Mouse (Mus musculus) lung, embryonic 14.5 days (tissue): Measurements from ENCODE around the gene Scube1. TPM values are rescaled to one million over a fixed set of nuclear protein-coding genes. Genes with fewer than 3 reads are reported as not detected.
A peak's percentile ranks its signal among the peaks of the same experiment; 100 is the strongest.

Experiments
- ATAC-seq: fragments of 200-750 bp; cut with Nextera tagmentation; 2 replicates; pipeline ENCODE4 v1.8.0; 2017; ENCODE audit warnings: mild to moderate bottlenecking, moderate TSS enrichment, moderate library complexity; ENCODE audit not compliant: insufficient read depth
- DNase-seq: peaks from one replicate; pipeline ENCODE4 v3.0.0-alpha.2; 2015
- H3K27ac ChIP-seq: fragments of 300-500 bp; sonication (generic); 2 replicates; pipeline ENCODE4 v1.5.1; 2014; ENCODE audit warnings: low read depth, mild to moderate bottlenecking, moderate library complexity
- H3K27me3 ChIP-seq: fragments of 300-500 bp; sonication (generic); 2 replicates; pipeline ENCODE4 v1.6.1; 2014; ENCODE audit warnings: low read length, control low read depth; ENCODE audit not compliant: insufficient read depth
- H3K36me3 ChIP-seq: fragments of 300-500 bp; sonication (generic); 2 replicates; pipeline ENCODE4 v1.6.1; 2014; ENCODE audit warnings: control low read depth; ENCODE audit not compliant: insufficient read depth
- H3K4me1 ChIP-seq: fragments of 300-500 bp; sonication (generic); 2 replicates; pipeline ENCODE4 v1.6.1; 2014; ENCODE audit warnings: antibody characterized with exemption, control low read depth; ENCODE audit not compliant: insufficient read depth
- H3K4me2 ChIP-seq: fragments of 300-500 bp; sonication (generic); 2 replicates; pipeline ENCODE4 v1.6.1; 2014; ENCODE audit warnings: mild to moderate bottlenecking
- H3K4me3 ChIP-seq: fragments of 300-500 bp; sonication (generic); 2 replicates; pipeline ENCODE4 v1.5.1; 2014; ENCODE audit warnings: low read depth, low read length
- H3K9ac ChIP-seq: fragments of 300-500 bp; sonication (generic); 2 replicates; pipeline ENCODE4 v1.6.1; 2014
- H3K9me3 ChIP-seq: fragments of 300-500 bp; sonication (generic); 2 replicates; pipeline ENCODE4 v1.6.1; 2016; ENCODE audit warnings: low read depth, low read length, control low read depth
- CTCF ChIP-seq: IDR thresholded peaks from 2 replicates; pipeline ENCODE4 v1.5.1; 2016; ENCODE audit warnings: antibody characterized with exemption, low read depth
- WGBS: fragments of 180-500 bp; shearing (Covaris S2); extraction: QIAGEN DNeasy Blood & Tissue Kit; methylation state at CpG from one replicate; pipeline ENCODE4 v1.1.7; 2014; 5-methylcytosine and 5-hydroxymethylcytosine counted together
- polyA plus RNA-seq: library from polyadenylated mRNA; unstranded; fragments of >200 nt; fragmentation: Nextera tagmentation; extraction: Ambion mirVana; gene quantifications from 2 replicates; pipeline ENCODE4 v1.2.1, GENCODE M21; 2014

The Scube1 gene
- polyA plus RNA-seq, 1 experiment from 2014 or later: 6.0 TPM

- Histone ChIP-seq H3K36me3 (no peaks in the 10 kb centered on the region), H3K4me1 (peaks cover 13% of the 10 kb centered on the region), H3K27me3 (no peaks in the 10 kb centered on the region; the same call in 1 of the 2 replicates), H3K9me3 (no peaks in the 10 kb centered on the region), H3K27ac (no peak overlapping the region), H3K4me3 (no peak overlapping the region), H3K9ac (no peak overlapping the region), H3K4me2 (no peak overlapping the region)
- peak; percentile 69 for DNase-seq
- TF ChIP-seq CTCF: no peak
- WGBS: 41% methylated on average over 5 of the region's 5 CpGs
- ATAC-seq: peak; percentile 32; the same call in 1 of the 2 replicates
Measured at GRCm38 (mm10) chr15:83679729-83680128, 45.1 kb downstream of the Scube1 start.

- H3K4me3 ChIP-seq: no peak overlapping the region
- ATAC-seq: no peak
- no peaks in the 10 kb centered on the region for H3K9me3 ChIP-seq
- 10% methylated on average over 11 of the region's 11 CpGs for WGBS
- H3K4me2 ChIP-seq: no peak overlapping the region
- H3K4me1 ChIP-seq: peaks cover 13% of the 10 kb centered on the region
- no peaks in the 10 kb centered on the region for H3K36me3 ChIP-seq
- peak; percentile 51 for DNase-seq
- no peak overlapping the region for H3K9ac ChIP-seq
- no peak for TF ChIP-seq CTCF
- no peak overlapping the region for H3K27ac ChIP-seq
- no peaks in the 10 kb centered on the region; the same call in 1 of the 2 replicates for H3K27me3 ChIP-seq
Measured at GRCm38 (mm10) chr15:83678606-83679005, 46.2 kb downstream of the Scube1 start.

- peaks cover 13% of the 10 kb centered on the region for H3K4me1 ChIP-seq
- ATAC-seq (no peak; the same call in 1 of the 2 replicates), DNase-seq (peak; percentile 46)
- no peaks in the 10 kb centered on the region for H3K36me3 ChIP-seq
- no peak for TF ChIP-seq CTCF
- no peak overlapping the region for H3K9ac ChIP-seq
- 8% methylated on average over 7 of the region's 7 CpGs for WGBS
- H3K4me3 ChIP-seq: no peak overlapping the region
- no peaks in the 10 kb centered on the region; the same call in 1 of the 2 replicates for H3K27me3 ChIP-seq
- H3K27ac ChIP-seq: no peak overlapping the region
- no peaks in the 10 kb centered on the region for H3K9me3 ChIP-seq
- no peak overlapping the region for H3K4me2 ChIP-seq
Measured at GRCm38 (mm10) chr15:83678089-83678488, 46.7 kb downstream of the Scube1 start.

GRCm38 (mm10) chr15:83677098-83677497 is 47.7 kb downstream of the Scube1 start:
- Histone ChIP-seq H3K4me3 (no peak overlapping the region), H3K9ac (no peak overlapping the region), H3K27me3 (no peaks in the 10 kb centered on the region; the same call in 1 of the 2 replicates), H3K27ac (no peak overlapping the region), H3K4me1 (peaks cover 13% of the 10 kb centered on the region), H3K4me2 (no peak overlapping the region), H3K9me3 (no peaks in the 10 kb centered on the region), H3K36me3 (no peaks in the 10 kb centered on the region)
- DNase-seq (no peak), ATAC-seq (no peak)
- 94% methylated on average over 6 of the region's 6 CpGs for WGBS
- no peak for TF ChIP-seq CTCF

- 91% methylated on average over 3 of the region's 3 CpGs for WGBS
- Histone ChIP-seq H3K36me3 (no peaks in the 10 kb centered on the region), H3K4me1 (peaks cover 13% of the 10 kb centered on the region), H3K4me3 (no peak overlapping the region), H3K4me2 (no peak overlapping the region), H3K27me3 (no peaks in the 10 kb centered on the region; the same call in 1 of the 2 replicates), H3K27ac (no peak overlapping the region), H3K9me3 (no peaks in the 10 kb centered on the region), H3K9ac (no peak overlapping the region)
- TF ChIP-seq CTCF: no peak
- ATAC-seq (no peak), DNase-seq (no peak)
Measured at GRCm38 (mm10) chr15:83676286-83676685, 48.5 kb downstream of the Scube1 start.

- no peak for DNase-seq
- 82% methylated on average over 3 of the region's 3 CpGs for WGBS
Measured at GRCm38 (mm10) chr15:83673621-83674020, 51.2 kb downstream of the Scube1 start.

GRCm38 (mm10) chr15:83667501-83667900 is 57.3 kb downstream of the Scube1 start:
- no peaks in the 10 kb centered on the region for H3K9me3 ChIP-seq
- H3K9ac ChIP-seq: no peak overlapping the region
- no peaks in the 10 kb centered on the region for H3K4me1 ChIP-seq
- H3K36me3 ChIP-seq: no peaks in the 10 kb centered on the region
- H3K27ac ChIP-seq: no peak overlapping the region
- no peak overlapping the region for H3K4me2 ChIP-seq
- 47% methylated on average over 6 of the region's 6 CpGs for WGBS
- 0 out of 2 replicates have a peak, but pooled peaks have one; percentile 41 for ATAC-seq
- no peak for TF ChIP-seq CTCF
- no peak overlapping the region for H3K4me3 ChIP-seq
- peak; percentile 43 for DNase-seq
- no peaks in the 10 kb centered on the region for H3K27me3 ChIP-seq

More at GRCm38 (mm10) chr15:83673621-83674020, 51.2 kb downstream of the Scube1 start:
- no peak overlapping the region for H3K9ac ChIP-seq
- no peak for ATAC-seq
- H3K9me3 ChIP-seq: no peaks in the 10 kb centered on the region
- no peak overlapping the region for H3K4me2 ChIP-seq
- no peaks in the 10 kb centered on the region; the same call in 1 of the 2 replicates for H3K27me3 ChIP-seq
- no peak for TF ChIP-seq CTCF
- H3K36me3 ChIP-seq: no peaks in the 10 kb centered on the region
- H3K4me1 ChIP-seq: peaks cover 4% of the 10 kb centered on the region
- no peak overlapping the region for H3K27ac ChIP-seq
- H3K4me3 ChIP-seq: no peak overlapping the region
